Mouse (Mus musculus) hindlimb bud, embryonic 11.5 days (tissue): ENCODE results near the gene Upf2.
A peak's percentile ranks its signal among the peaks of the same experiment; 100 is the strongest.

ENCODE experiments used
- DNase-seq: peaks from one replicate; pipeline ENCODE4 v3.0.0-alpha.2; 2012; ENCODE audit warnings: low read depth, low spot score; ENCODE audit errors: extremely low spot score

The Upf2 gene

GRCm38 (mm10) chr2:5950766-5951595 lies at the start of gene Upf2:
TSS of gene Upf2 (plus strand) at chr2:5951469.
- peak; percentile 95 for DNase-seq

DNA sequence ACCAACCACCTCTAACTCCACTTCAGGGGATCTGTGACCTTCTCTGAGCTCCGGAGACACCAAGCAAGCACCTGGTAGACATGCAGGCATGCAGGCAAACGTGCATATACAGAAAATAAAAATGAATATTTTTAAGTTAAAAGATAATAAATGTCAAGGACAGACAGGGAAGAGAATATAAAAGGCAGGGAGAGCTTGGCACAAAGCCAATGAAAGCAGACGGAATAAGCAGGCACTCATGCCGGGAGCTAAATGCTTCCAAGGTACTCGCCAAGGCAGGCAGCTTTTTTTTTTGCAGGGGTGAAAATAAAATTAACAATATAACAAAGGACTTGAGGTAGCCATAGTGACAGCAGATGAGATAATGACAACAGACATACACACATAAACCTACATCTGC lies 45.2 kb upstream of the Upf2 start:
- DNase-seq, result no peak

DNA sequence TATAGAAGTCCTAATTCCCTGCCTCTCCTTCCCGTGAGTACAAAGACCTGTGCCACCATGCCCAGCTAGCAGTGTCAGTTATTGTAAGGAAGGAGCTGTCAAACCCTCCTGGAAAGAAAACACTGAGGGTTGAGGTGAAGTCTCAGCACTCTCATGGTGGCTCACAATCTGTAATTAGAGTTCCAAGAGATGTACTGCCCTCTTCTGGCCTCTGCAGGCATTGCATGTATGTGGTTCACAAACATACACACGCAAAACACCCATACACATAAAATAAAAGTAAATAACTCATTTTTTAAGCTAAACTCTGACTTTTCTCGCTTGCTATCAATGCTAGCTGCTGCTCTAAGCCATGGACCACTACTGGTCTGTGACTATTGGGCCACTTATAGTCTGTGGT lies 44.6 kb upstream of the Upf2 start:
- no peak for DNase-seq

GRCm38 (mm10) chr2:5911282-5911965 lies 39.8 kb upstream of the Upf2 start:
- no peak for DNase-seq

GRCm38 (mm10) chr2:5922823-5923222 lies 28.4 kb upstream of the Upf2 start:
- DNase-seq, result no peak

DNA sequence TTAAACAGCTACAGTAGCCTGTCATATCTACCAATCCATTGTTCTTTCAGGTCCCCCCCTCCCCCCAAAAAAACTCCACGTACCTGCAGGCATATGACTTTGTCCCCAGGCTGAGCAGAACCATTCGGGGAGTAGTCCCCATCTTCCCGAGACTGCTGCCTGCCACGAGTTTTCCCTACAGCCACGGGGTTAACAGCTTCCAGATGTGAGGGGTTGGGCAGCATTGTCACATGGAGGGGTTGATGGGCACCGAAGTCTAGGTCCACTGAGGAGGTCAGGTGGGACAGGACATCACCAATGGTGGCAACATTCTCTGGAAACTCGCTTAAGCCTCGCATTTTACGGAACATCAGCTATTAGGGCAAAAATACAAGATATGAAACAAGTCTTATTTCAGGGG lies 27.5 kb upstream of the Upf2 start:
- DNase-seq, result no peak

- DNase-seq, result no peak
Measured at GRCm38 (mm10) chr2:5927481-5927880, 23.8 kb upstream of the Upf2 start.

- DNase-seq, result no peak
Measured at GRCm38 (mm10) chr2:5929793-5930192, 21.5 kb upstream of the Upf2 start.

- DNase-seq, result no peak
Measured at GRCm38 (mm10) chr2:5930291-5931054, 20.8 kb upstream of the Upf2 start.

- DNase-seq, result no peak
Measured at GRCm38 (mm10) chr2:5931938-5932337, 19.3 kb upstream of the Upf2 start.

GRCm38 (mm10) chr2:5934936-5935335 lies 16.3 kb upstream of the Upf2 start:
- no peak for DNase-seq

- DNase-seq, result no peak
Measured at GRCm38 (mm10) chr2:5936068-5936467, 15.2 kb upstream of the Upf2 start.

GRCm38 (mm10) chr2:5936550-5936949 lies 14.7 kb upstream of the Upf2 start:
- no peak for DNase-seq

GRCm38 (mm10) chr2:5939319-5939718 lies 11.9 kb upstream of the Upf2 start:
- no peak for DNase-seq

DNA sequence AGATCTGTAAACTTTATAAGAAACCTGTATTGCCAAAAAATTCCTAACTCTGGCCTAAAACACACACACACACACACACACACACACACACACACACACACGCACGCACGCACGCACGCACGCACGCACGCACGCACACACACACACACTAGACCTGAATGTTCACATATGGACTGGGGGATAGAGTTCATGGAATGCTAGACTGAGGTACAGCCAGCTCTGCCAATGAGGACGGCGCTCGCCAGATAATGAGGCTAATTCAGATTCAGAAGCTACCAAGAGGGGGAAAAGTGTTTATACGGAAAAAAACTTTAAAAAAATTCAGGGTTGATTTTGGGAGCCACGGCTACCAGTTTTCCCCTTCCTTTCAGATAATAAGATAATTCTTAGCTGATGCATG lies 11.4 kb upstream of the Upf2 start:
- DNase-seq, result no peak

DNA sequence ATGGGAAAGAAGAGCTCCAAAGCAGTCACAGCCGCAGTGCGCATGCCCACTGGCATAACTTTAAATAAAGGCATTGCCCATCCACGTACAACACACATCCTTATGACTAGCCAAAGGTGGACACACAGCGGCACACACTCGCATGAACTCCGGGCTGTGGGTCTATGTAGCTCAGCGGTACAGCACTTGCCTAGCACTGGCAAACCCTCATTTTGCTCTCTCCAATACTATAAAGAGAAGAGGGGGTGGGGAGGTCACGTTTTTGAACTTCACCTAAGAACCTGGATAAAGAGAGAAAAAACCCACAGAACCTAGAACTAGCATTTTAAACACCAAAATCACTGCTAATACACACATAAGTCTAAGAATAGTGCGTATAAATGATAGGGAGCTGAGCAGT lies 10.3 kb upstream of the Upf2 start:
- no peak for DNase-seq

DNA sequence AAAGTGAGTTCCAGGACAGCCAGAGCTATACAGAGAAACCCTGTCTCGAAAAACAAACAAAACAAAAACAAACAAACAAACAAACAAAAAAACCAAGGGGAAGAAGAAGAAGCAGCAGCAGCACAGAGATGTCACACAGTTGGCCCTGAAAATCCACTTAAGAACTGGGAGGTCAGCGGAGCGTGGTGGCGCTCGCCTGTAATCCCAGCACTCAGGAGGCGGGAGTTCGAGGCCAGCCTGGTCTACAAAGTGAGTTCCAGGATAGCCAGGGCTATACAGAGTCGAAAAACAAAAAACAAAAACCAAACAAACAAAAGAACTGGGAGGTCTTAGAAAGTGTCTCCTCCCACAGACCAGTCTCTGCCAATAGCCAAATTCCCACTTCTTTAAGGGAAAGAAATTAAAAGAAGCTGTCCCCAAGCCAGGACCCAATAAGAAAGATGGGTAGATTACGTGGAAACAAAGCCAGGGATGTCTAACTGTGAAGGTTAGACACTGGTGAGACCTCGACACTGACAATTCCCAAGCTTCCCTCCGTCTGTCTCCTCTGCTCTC lies 9.3 kb upstream of the Upf2 start:
- no peak for DNase-seq

GRCm38 (mm10) chr2:5942416-5943032 lies 8.7 kb upstream of the Upf2 start, which contains the start of gene Dhtkd1:
TSS of gene Dhtkd1 (minus strand) at chr2:5942792.
- DNase-seq, result peak; percentile 24

GRCm38 (mm10) chr2:5943071-5943470 lies 8.2 kb upstream of the Upf2 start:
- DNase-seq, result no peak

- DNase-seq, result no peak
Measured at GRCm38 (mm10) chr2:5945629-5946028, 5.6 kb upstream of the Upf2 start.

DNA sequence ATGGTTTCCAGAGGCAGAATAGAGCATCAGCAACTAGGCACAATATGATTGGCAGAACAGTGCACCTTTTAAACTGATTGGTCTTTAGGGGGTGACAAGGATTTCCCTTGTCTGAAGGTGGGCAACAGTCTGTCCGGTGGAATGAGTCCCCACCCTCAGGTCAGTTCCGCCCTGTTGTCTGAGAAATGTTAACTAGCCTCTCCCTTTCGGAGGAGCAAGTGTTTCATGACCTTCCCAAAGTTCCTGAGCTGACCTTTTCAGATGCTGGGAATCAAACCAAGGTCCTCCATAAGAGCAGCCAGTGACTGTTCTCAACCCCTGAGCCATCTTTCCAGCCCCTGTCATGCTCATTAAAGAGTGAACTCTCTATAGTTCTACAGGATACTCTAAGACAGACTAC lies 4.4 kb upstream of the Upf2 start:
- DNase-seq, result no peak
